Mouse (Mus musculus) forebrain, embryonic 11.5 days (tissue): Measurements from ENCODE around the gene Olfr1509. TPM values are rescaled to one million over a fixed set of nuclear protein-coding genes. Genes with fewer than 3 reads are reported as not detected.
"Not testable (repeated sequence)": the region's sequence is repeated elsewhere in the genome, so short reads cannot be mapped to it uniquely, and the experiment has no call there.

Experiments used
- ATAC-seq: fragments of 200-750 bp; cut with Nextera tagmentation; replicated peaks from 2 replicates; pipeline ENCODE4 v1.8.0; 2017; ENCODE audit warnings: moderate TSS enrichment; ENCODE audit not compliant: low FRiP score
- DNase-seq: peaks from one replicate; pipeline ENCODE4 v3.0.0-alpha.2; 2017; ENCODE audit warnings: low spot score
- H3K27ac ChIP-seq: fragments of 300-500 bp; sonication (generic); 2 replicates; pipeline ENCODE4 v1.5.1; 2014; ENCODE audit warnings: low read depth, low read length
- H3K27me3 ChIP-seq: fragments of 300-500 bp; sonication (generic); 2 replicates; pipeline ENCODE4 v1.6.1; 2014; ENCODE audit warnings: mild to moderate bottlenecking, low read length, mixed read lengths; ENCODE audit not compliant: control insufficient read depth, insufficient read depth
- H3K36me3 ChIP-seq: fragments of 300-500 bp; sonication (generic); 2 replicates; pipeline ENCODE4 v1.6.1; 2014; ENCODE audit warnings: mild to moderate bottlenecking, low read length, moderate library complexity, mixed read lengths; ENCODE audit not compliant: control insufficient read depth, insufficient read depth
- H3K4me1 ChIP-seq: fragments of 300-500 bp; sonication (generic); replicated peaks from 2 replicates; pipeline ENCODE4 v1.6.1; 2014; ENCODE audit warnings: low read length, mixed read lengths; ENCODE audit not compliant: control insufficient read depth, insufficient read depth
- H3K4me2 ChIP-seq: fragments of 300-500 bp; sonication (generic); 2 replicates; pipeline ENCODE4 v1.6.1; 2014; ENCODE audit warnings: low read depth, mild to moderate bottlenecking, low read length, moderate library complexity, mixed read lengths; ENCODE audit not compliant: severe bottlenecking
- H3K4me3 ChIP-seq: fragments of 300-500 bp; sonication (generic); 2 replicates; pipeline ENCODE4 v1.5.1; 2014; ENCODE audit warnings: low read depth, low read length
- H3K9ac ChIP-seq: fragments of 300-500 bp; sonication (generic); 2 replicates; pipeline ENCODE4 v1.6.1; 2014; ENCODE audit warnings: low read length
- H3K9me3 ChIP-seq: fragments of 300-500 bp; sonication (generic); 2 replicates; pipeline ENCODE4 v1.6.1; 2016; ENCODE audit warnings: low read length, mixed read lengths; ENCODE audit not compliant: control insufficient read depth
- WGBS: fragments of 180-500 bp; shearing (Covaris S2); extraction: QIAGEN DNeasy Blood & Tissue Kit; methylation state at CpG from one replicate; pipeline ENCODE4 v1.1.7; 2014; 5-methylcytosine and 5-hydroxymethylcytosine counted together
- polyA plus RNA-seq: library from polyadenylated mRNA; unstranded; fragments of >200 nt; fragmentation: Nextera tagmentation; extraction: Ambion mirVana; gene quantifications from 2 replicates; pipeline ENCODE4 v1.2.1, GENCODE M21; 2014

The Olfr1509 gene
- not detected in 2 replicates for polyA plus RNA-seq

GRCm38 (mm10) chr14:52442690-52443089 is at the start of gene Olfr1509:
Gene Olfr1509, plus strand, starts transcription at chr14:52442990.
- ATAC-seq: no peak
- H3K9me3 ChIP-seq: no peaks in the 10 kb centered on the region

GRCm38 (mm10) chr14:52397279-52397678 is 45.5 kb upstream of the Olfr1509 start, which contains the start of gene Olfr1511:
Gene Olfr1511, minus strand, starts transcription at chr14:52397379.
- Histone ChIP-seq H3K36me3 (no peaks in the 10 kb centered on the region), H3K9ac (no peak within 1 kb of the TSS), H3K9me3 (no peaks in the 10 kb centered on the region), H3K27me3 (no peaks in the 10 kb centered on the region), H3K4me3 (no peak within 1 kb of the TSS), H3K4me2 (no peak within 1 kb of the TSS), H3K27ac (no peak within 1 kb of the TSS), H3K4me1 (no peaks in the 10 kb centered on the region)
- DNase-seq: no peak
- 84% methylated on average over 4 of the region's 4 CpGs for WGBS
- ATAC-seq: no peak

More at GRCm38 (mm10) chr14:52442690-52443089, at the start of gene Olfr1509:
- no peaks in the 10 kb centered on the region for H3K36me3 ChIP-seq
- no peak for DNase-seq
- H3K27ac ChIP-seq: no peak within 1 kb of the TSS
- H3K4me2 ChIP-seq: no peak within 1 kb of the TSS
- H3K4me1 ChIP-seq: no peaks in the 10 kb centered on the region
- no peaks in the 10 kb centered on the region for H3K27me3 ChIP-seq
- H3K9ac ChIP-seq: no peak within 1 kb of the TSS
- H3K4me3 ChIP-seq: no peak within 1 kb of the TSS

- ATAC-seq, H3K9ac ChIP-seq, DNase-seq, H3K27me3 ChIP-seq, H3K4me2 ChIP-seq, H3K4me1 ChIP-seq, H3K27ac ChIP-seq, H3K4me3 ChIP-seq, H3K36me3 ChIP-seq, H3K9me3 ChIP-seq: not testable (repeated sequence)
- WGBS: 88% methylated on average over 7 of the region's 10 CpGs
Measured at GRCm38 (mm10) chr14:52410142-52410919, 32.5 kb upstream of the Olfr1509 start.

- ATAC-seq: no peak
- WGBS: 86% methylated on average over 3 of the region's 3 CpGs
- H3K4me1 ChIP-seq: no peaks in the 10 kb centered on the region
- H3K27ac ChIP-seq: no peak within 1 kb of the TSS
- no peaks in the 10 kb centered on the region for H3K36me3 ChIP-seq
- H3K4me2 ChIP-seq: no peak within 1 kb of the TSS
- H3K27me3 ChIP-seq: no peaks in the 10 kb centered on the region
- H3K9me3 ChIP-seq: no peaks in the 10 kb centered on the region
- H3K9ac ChIP-seq: no peak within 1 kb of the TSS
- no peak for DNase-seq
- H3K4me3 ChIP-seq: no peak within 1 kb of the TSS
Measured at GRCm38 (mm10) chr14:52414273-52414672, 28.5 kb upstream of the Olfr1509 start, which contains the start of gene Olfr1510. Gene Olfr1510, minus strand, starts transcription at chr14:52414373.

GRCm38 (mm10) chr14:52427686-52428085 is 15.1 kb upstream of the Olfr1509 start:
- no peak overlapping the region for H3K4me3 ChIP-seq
- H3K4me1 ChIP-seq: no peaks in the 10 kb centered on the region
- no peaks in the 10 kb centered on the region for H3K36me3 ChIP-seq
- no peak for DNase-seq
- no peaks in the 10 kb centered on the region for H3K27me3 ChIP-seq
- no peak for ATAC-seq
- 96% methylated on average over 1 of the region's 1 CpGs for WGBS
- no peak overlapping the region for H3K4me2 ChIP-seq
- no peak overlapping the region for H3K27ac ChIP-seq
- H3K9me3 ChIP-seq: no peaks in the 10 kb centered on the region
- H3K9ac ChIP-seq: no peak overlapping the region

GRCm38 (mm10) chr14:52451138-52451537 is 8.3 kb downstream of the Olfr1509 start:
- H3K9ac ChIP-seq: no peak overlapping the region
- H3K27ac ChIP-seq: no peak overlapping the region
- DNase-seq (no peak), ATAC-seq (no peak)
- no peak overlapping the region for H3K4me3 ChIP-seq
- 91% methylated on average over 8 of the region's 8 CpGs for WGBS
- no peaks in the 10 kb centered on the region for H3K4me1 ChIP-seq
- H3K36me3 ChIP-seq: no peaks in the 10 kb centered on the region
- H3K9me3 ChIP-seq: no peaks in the 10 kb centered on the region
- H3K4me2 ChIP-seq: no peak overlapping the region
- H3K27me3 ChIP-seq: no peaks in the 10 kb centered on the region

GRCm38 (mm10) chr14:52461928-52462327 is 19.1 kb downstream of the Olfr1509 start:
- H3K27ac ChIP-seq: no peak overlapping the region
- DNase-seq (no peak), ATAC-seq (no peak)
- H3K9me3 ChIP-seq: no peaks in the 10 kb centered on the region
- no peak overlapping the region for H3K4me2 ChIP-seq
- H3K27me3 ChIP-seq: no peaks in the 10 kb centered on the region
- no peaks in the 10 kb centered on the region for H3K4me1 ChIP-seq
- no peak overlapping the region for H3K9ac ChIP-seq
- H3K36me3 ChIP-seq: no peaks in the 10 kb centered on the region
- no peak overlapping the region for H3K4me3 ChIP-seq

GRCm38 (mm10) chr14:52465738-52466137 is 22.9 kb downstream of the Olfr1509 start:
- Histone ChIP-seq H3K27ac (no peak overlapping the region), H3K9me3 (no peaks in the 10 kb centered on the region), H3K27me3 (no peaks in the 10 kb centered on the region), H3K4me1 (no peaks in the 10 kb centered on the region), H3K36me3 (no peaks in the 10 kb centered on the region), H3K9ac (no peak overlapping the region), H3K4me3 (no peak overlapping the region), H3K4me2 (no peak overlapping the region)
- ATAC-seq (no peak), DNase-seq (no peak)
- 81% methylated on average over 1 of the region's 1 CpGs for WGBS

- H3K27ac ChIP-seq: no peak within 1 kb of the TSS
- no peak within 1 kb of the TSS for H3K9ac ChIP-seq
- 62% methylated on average over 2 of the region's 2 CpGs for WGBS
- no peaks in the 10 kb centered on the region for H3K27me3 ChIP-seq
- no peak within 1 kb of the TSS for H3K4me3 ChIP-seq
- H3K9me3 ChIP-seq: no peaks in the 10 kb centered on the region
- H3K4me1 ChIP-seq: no peaks in the 10 kb centered on the region
- no peaks in the 10 kb centered on the region for H3K36me3 ChIP-seq
- no peak within 1 kb of the TSS for H3K4me2 ChIP-seq
- no peak for ATAC-seq
- no peak for DNase-seq
Measured at GRCm38 (mm10) chr14:52467395-52467794, 24.6 kb downstream of the Olfr1509 start, which contains the start of gene Olfr1508. Gene Olfr1508, minus strand, starts transcription at chr14:52467495.
